Mouse (Mus musculus) myocyte (in vitro differentiated cells): ENCODE data around the gene Dnaic1.

ENCODE experiments used
- CEBPB ChIP-seq: IDR thresholded peaks from 2 replicates; pipeline ENCODE4 v1.6.1; 2011; ENCODE audit warnings: mild to moderate bottlenecking, moderate library complexity; ENCODE audit not compliant: poor library complexity, insufficient read depth, severe bottlenecking
- POLR2A ChIP-seq: IDR thresholded peaks from one replicate; pipeline ENCODE4 v1.6.1; 2011; ENCODE audit warnings: low read depth, mild to moderate bottlenecking, control low read depth, moderate library complexity; ENCODE audit not compliant: insufficient read length
- POLR2AphosphoS2 ChIP-seq: IDR thresholded peaks from one replicate; pipeline ENCODE4 v1.6.1; 2011; ENCODE audit warnings: low read depth, control low read depth; ENCODE audit not compliant: insufficient read length
- SRF ChIP-seq: IDR thresholded peaks from one replicate; pipeline ENCODE4 v1.6.1; 2011; ENCODE audit warnings: low read depth; ENCODE audit not compliant: control insufficient read depth, insufficient read length
- USF1 ChIP-seq: IDR thresholded peaks from one replicate; pipeline ENCODE4 v1.6.1; 2011; ENCODE audit warnings: low read depth, mild to moderate bottlenecking, control low read depth, moderate library complexity

- no peak for TF ChIP-seq USF1
- no peak for TF ChIP-seq POLR2A
- no peak for TF ChIP-seq CEBPB
- TF ChIP-seq POLR2AphosphoS2, result no peak
- TF ChIP-seq SRF, result no peak
Observed at GRCm38 (mm10) chr4:41677006-41677629, 107.5 kb downstream of the Dnaic1 start.
